Mouse (Mus musculus): ENCODE data around the gene Heyl.
"Not testable (repeated sequence)": the region's sequence is repeated elsewhere in the genome, so short reads cannot be mapped to it uniquely, and the experiment has no call there.

The Heyl gene

GRCm38 (mm10) chr4:123283675-123284064 is 50.3 kb downstream of the Heyl start:
- DNase-seq (ENCODE audit: low read depth in 1 of 2, low spot score in 2 of 2), result not testable (repeated sequence)

- DNase-seq (ENCODE audit: low read depth in 1 of 2, low spot score in 2 of 2), result no peak
These were observed 51.6 kb downstream of the Heyl start for GRCm38 (mm10) chr4:123284731-123285624.

DNA sequence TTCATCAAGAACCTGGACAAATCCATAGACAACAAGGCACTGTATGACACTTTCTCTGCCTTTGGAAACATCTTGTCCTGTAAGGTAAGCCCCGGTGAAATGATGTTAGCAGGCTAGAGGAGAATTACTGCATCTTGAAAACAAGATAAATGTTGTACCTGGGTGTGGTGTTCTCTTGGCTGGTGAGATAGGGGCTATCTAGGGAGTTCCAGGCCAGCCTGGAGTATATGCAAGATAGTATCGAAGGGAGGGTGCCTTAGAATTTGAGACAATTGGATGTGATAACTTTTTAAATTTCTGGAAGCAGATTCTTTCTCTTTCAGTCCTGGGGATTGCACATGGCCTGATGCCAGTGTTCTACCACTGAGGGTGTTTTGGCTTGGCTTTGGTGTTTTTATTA is 53.4 kb downstream of the Heyl start:
- no peak for DNase-seq (ENCODE audit: low read depth in 1 of 2, low spot score in 2 of 2)

DNA sequence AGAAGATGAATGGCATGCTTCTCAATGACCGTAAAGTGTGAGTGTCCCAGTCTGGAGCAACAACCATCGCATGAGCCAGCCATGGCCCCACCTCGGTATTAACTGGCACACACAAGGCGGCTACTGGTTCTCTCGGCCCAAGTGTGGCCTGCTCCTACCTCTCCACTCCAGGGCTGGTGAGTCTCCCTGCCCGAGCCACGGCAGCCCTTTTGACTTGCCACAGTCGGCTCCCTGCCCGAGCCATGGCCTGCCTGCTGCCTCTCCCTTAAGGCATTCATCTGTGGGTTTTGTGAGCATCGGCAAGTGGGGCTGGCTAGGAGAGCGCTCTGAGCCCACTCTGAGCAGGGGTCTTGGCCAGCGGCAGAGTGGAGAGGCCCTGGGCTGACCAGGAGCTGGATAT is 55.7 kb downstream of the Heyl start:
- DNase-seq (ENCODE audit: low read depth in 1 of 2, low spot score in 2 of 2), result no peak

DNA sequence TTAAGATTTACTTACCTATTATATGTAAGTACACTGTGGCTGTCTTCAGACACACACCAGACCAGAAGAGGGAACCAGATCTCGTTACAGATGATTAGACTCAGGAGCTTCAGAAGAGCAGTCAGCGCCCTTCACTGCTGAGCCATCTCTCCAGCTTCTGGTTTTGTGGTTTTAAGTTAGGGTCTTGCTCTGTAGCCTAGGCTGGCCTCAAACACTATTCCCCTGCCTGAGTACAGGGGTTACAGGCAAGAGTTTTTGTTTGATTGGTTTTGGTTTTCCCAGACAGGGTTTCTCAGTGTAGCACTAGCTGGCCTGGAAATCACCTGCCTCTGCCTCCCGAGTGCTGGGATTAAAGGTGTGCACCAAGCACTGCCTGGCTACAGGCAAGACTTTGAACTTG is 59.0 kb downstream of the Heyl start:
- DNase-seq (ENCODE audit: low read depth in 1 of 2, low spot score in 2 of 2), result no peak

GRCm38 (mm10) chr4:123292989-123293388 is 59.6 kb downstream of the Heyl start:
- DNase-seq (ENCODE audit: low read depth in 1 of 2, low spot score in 2 of 2), result no peak

GRCm38 (mm10) chr4:123293661-123294443 is 60.5 kb downstream of the Heyl start:
- no peak for DNase-seq (ENCODE audit: low read depth in 1 of 2, low spot score in 2 of 2)

DNA sequence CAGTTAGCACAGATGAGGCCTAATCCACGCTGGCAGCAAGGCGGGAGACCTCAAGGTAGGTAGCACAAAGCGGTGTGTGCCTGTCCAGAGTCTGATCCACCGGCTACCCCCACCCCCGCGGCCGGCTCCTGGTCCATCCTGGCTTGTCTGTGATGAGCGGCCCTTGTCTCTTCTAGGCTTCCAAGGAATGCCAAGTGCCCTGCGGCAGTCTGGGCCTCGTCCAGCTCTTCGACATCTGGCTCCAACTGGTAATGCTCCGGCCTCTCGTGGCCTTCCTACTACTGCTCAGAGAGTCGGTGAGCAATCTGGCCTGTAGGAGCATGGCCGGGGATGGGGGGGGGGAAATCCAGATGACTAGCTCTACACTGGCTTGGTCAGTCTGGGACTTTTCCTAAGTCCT is 61.7 kb downstream of the Heyl start:
- not testable (repeated sequence) for DNase-seq (ENCODE audit: low read depth in 1 of 2, low spot score in 2 of 2)

- DNase-seq (ENCODE audit: low read depth in 1 of 2, low spot score in 2 of 2), result no peak
These were observed 62.3 kb downstream of the Heyl start for GRCm38 (mm10) chr4:123295516-123296147.

- DNase-seq (ENCODE audit: low read depth in 1 of 2, low spot score in 2 of 2), result no peak
These were observed 62.8 kb downstream of the Heyl start for GRCm38 (mm10) chr4:123296148-123296534.

DNA sequence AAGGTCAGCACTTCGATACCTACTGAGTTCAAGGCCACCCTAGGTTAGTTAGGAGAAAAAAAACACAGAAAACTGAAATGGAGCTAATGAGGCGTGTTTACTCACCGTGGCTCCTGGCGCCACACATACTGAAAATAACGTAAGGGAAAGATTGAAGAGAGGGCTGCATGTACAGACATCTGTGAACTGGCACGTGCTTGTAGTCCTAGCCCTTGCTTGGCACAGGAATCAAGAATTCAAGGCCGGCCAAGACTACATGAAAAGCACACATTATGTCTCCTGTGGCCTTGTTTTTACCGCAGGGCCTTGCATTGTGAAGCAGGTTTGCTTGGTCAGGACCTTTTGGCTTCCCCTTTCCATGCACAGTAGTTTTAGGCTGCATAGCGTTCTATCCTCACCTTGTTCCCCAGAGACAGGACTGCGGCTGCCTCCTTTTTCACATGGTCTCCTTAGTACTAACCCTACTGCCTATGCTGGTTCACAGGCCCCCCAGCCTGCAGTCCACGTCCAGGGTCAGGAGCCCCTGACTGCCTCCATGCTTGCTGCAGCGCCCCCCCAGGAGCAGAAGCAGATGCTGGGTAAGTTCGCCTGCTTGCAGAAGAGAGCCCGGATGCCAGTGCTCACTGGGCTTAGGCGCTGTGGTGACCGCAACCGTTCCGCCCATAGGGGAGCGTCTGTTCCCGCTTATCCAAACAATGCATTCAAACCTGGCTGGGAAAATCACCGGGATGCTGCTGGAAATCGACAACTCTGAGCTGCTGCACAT is 64.0 kb downstream of the Heyl start:
- no peak for DNase-seq (ENCODE audit: low read depth in 1 of 2, low spot score in 2 of 2)

DNA sequence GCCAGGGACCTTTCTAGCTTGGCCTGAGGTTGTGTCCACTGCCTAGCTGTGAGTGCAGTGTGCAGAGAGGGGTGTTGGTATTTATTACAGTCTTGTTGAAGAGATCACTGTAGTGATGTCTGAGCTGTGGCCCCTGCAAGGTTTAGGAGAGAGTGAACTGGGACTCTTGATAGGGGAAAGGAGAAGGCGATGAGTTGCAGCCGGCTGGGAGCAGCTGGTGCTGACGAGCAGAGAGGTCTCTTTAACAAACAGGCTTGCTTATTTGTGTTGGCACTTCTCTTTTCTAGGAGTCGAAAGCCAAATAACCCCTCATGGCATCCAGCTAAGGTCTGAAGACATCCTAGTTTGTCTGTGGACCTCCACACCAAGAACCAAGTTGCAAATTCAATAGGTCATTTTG is 64.9 kb downstream of the Heyl start:
- DNase-seq (ENCODE audit: low read depth in 1 of 2, low spot score in 2 of 2), result no peak

DNA sequence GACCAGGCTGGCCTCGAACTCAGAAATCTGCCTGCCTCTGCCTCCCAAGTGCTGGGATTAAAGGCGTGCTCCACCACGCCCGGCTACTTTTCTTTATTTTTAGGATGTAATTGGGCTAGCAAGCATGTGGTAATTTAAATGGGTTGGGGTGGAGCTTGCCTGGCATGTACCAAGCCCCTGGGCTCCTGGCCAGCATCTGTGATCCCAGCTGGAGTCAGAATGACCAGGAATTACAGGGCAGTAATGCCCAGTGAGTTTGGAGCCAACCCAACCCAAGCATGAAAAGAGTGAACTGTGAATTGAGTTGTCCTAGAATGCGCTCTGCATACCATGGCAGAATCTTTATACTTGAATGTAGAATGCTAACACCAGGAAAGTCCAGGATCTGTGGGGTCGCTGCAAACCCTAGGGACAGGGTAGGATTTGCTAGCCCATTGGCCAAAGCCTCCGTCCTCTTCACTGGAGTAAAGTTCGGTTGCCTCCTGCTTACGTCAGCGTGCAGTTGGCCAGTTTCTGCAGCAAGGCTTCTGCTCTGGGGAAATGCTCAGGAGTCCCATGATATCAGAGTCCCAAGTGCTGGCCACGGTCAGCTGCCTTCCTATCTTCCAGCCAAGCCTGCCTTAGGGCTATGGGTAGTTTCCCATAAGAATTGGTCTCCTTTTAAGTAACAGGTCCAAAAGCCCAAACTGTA is 65.8 kb downstream of the Heyl start:
- DNase-seq (ENCODE audit: low read depth in 1 of 2, low spot score in 2 of 2), result no peak
